Mouse (Mus musculus): ENCODE measurements around the gene Gm11733.

The Gm11733 gene

GRCm38 (mm10) chr11:117535491-117536304 is 51.5 kb downstream of the Gm11733 start:
- no peak for DNase-seq (ENCODE audit: low spot score in 2 of 2)

- DNase-seq (ENCODE audit: low spot score in 2 of 2): no peak
Observed at GRCm38 (mm10) chr11:117536586-117536985, 52.4 kb downstream of the Gm11733 start.

Data from cerebellum, postnatal 4 days (tissue).